Mouse (Mus musculus) limb, embryonic 13.5 days (tissue): ENCODE results near the gene Mrnip. TPM values are rescaled to one million over a fixed set of nuclear protein-coding genes. Genes with fewer than 3 reads are reported as not detected.
A peak's percentile ranks its signal among the peaks of the same experiment; 100 is the strongest.

Experiments
- ATAC-seq: fragments of 200-750 bp; cut with Nextera tagmentation; 2 replicates; pipeline ENCODE4 v1.8.0; 2017; ENCODE audit warnings: low read depth, moderate number of reproducible peaks, moderate TSS enrichment; ENCODE audit not compliant: low FRiP score
- H3K27ac ChIP-seq: fragments of 300-500 bp; sonication (generic); 2 replicates; pipeline ENCODE4 v1.5.1; 2015; ENCODE audit warnings: inconsistent platforms, mild to moderate bottlenecking, moderate library complexity
- H3K27me3 ChIP-seq: fragments of 300-500 bp; sonication (generic); 2 replicates; pipeline ENCODE4 v1.6.1; 2015; ENCODE audit warnings: mild to moderate bottlenecking, inconsistent platforms
- H3K36me3 ChIP-seq: fragments of 300-500 bp; sonication (generic); 2 replicates; pipeline ENCODE4 v1.6.1; 2015; ENCODE audit warnings: inconsistent platforms, mild to moderate bottlenecking, moderate library complexity
- H3K4me1 ChIP-seq: fragments of 300-500 bp; sonication (generic); 2 replicates; pipeline ENCODE4 v1.6.1; 2015; ENCODE audit warnings: inconsistent platforms
- H3K4me2 ChIP-seq: fragments of 300-500 bp; sonication (generic); replicated peaks from 2 replicates; pipeline ENCODE4 v1.6.1; 2015; ENCODE audit warnings: inconsistent platforms, mild to moderate bottlenecking, moderate library complexity
- H3K4me3 ChIP-seq: fragments of 300-500 bp; sonication (generic); 2 replicates; pipeline ENCODE4 v1.5.1; 2015; ENCODE audit warnings: moderate library complexity, mild to moderate bottlenecking, inconsistent platforms
- H3K9ac ChIP-seq: fragments of 300-500 bp; sonication (generic); 2 replicates; pipeline ENCODE4 v1.6.1; 2015; ENCODE audit warnings: mild to moderate bottlenecking, inconsistent platforms
- H3K9me3 ChIP-seq: fragments of 300-500 bp; sonication (generic); 2 replicates; pipeline ENCODE4 v1.6.1; 2016; ENCODE audit warnings: inconsistent platforms
- WGBS: fragments of 180-500 bp; shearing (Covaris S2); methylation state at CpG from one replicate; pipeline ENCODE4 v1.1.7; 2015; 5-methylcytosine and 5-hydroxymethylcytosine counted together
- polyA plus RNA-seq: library from polyadenylated mRNA; unstranded; fragments of >200 nt; fragmentation: Nextera tagmentation; extraction: Ambion mirVana; gene quantifications from 2 replicates; pipeline ENCODE4 v1.2.1, GENCODE M21; 2015

Mrnip gene
- polyA plus RNA-seq, 1 experiment from 2014 or later = 18.0 TPM

DNA sequence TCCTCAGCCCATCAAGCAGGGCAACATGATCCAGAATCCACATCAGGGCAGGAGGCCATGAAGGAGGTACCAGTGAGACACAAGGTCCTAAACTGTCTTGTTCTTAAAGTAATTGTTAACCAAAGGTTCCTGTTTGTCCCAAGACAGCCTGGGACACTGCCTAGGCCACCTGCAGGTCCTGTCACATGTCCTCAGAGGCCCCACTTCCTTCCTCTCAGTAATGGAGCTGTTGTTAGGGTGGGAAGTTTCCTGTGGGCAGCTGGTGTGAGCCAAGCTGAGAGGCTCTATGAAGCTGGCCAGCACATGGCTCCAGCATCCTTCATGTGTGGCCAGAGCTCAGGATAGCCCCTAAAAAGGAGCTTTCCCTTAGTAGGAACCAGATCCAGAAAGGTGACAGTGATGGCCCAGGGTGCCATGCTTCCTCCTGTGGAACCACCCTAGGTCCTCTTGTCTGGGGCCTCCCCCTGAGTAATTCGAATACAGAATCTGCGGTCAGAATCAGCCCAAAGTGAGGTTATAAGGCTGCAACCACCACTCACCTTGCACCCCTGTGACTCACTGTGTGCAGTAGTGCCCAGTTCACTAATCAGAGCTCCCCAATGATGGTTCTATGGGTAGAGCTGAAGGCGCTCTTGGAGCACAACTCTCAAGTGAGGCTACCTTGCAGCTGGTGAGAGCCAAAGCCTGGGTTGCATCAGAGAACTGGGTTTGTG is 11.8 kb upstream of the Mrnip start:
- Histone ChIP-seq H3K9ac (no peak overlapping the region), H3K4me1 (no peaks in the 10 kb centered on the region), H3K4me2 (no peak overlapping the region), H3K9me3 (no peaks in the 10 kb centered on the region), H3K27ac (no peak overlapping the region), H3K27me3 (no peaks in the 10 kb centered on the region), H3K36me3 (peaks cover 88% of the 10 kb centered on the region), H3K4me3 (no peak overlapping the region)
- 96% methylated on average over 3 of the region's 3 CpGs for WGBS
- ATAC-seq = no peak

DNA sequence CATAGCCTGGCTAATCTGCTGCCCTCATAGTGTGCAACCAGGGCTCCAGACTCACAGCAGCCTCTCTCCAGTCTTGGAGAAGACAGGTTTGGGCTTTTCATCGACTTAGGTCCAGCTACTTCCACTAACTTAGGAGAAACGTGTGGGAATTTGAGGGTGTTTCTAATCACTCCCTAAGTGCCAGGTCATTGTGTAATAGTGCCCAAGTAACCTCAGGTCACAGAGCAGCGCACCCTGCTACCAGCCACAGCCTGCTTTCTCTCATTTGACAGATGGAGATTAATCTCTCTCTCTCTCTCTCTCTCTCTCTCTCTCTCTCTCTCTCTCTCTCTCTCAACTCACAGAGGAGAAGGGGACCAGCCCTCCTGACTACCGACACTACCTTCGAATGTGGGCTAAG is 5.9 kb upstream of the Mrnip start:
- Histone ChIP-seq H3K27me3 (no peaks in the 10 kb centered on the region), H3K4me1 (no peaks in the 10 kb centered on the region), H3K9ac (no peak overlapping the region), H3K4me3 (no peak overlapping the region), H3K27ac (no peak overlapping the region), H3K9me3 (no peaks in the 10 kb centered on the region), H3K4me2 (no peak overlapping the region), H3K36me3 (peaks cover 73% of the 10 kb centered on the region)
- no peak for ATAC-seq
- 80% methylated on average over 5 of the region's 5 CpGs for WGBS

DNA sequence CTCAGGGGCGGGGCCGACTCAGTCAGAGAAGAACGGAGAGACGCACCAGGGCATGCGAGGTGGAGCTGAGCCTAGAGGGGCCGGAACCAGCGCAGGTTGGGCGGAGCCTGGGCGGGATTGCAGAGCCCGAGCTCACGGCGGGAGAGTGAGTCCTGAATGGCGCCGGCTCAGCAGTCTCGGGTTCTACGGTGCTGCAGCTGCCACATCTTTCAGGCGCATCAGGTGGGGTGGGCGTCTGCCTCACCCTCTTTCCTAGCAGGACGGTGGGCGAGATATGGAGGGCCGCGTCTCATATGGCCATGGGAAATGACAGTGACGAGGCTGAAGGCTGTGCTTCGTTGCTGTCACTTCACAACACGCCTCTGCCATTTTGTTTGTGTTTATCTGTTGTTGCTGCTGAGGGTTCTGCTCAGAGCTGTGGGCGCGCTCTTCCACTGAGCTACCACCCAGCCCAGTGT is 515 bp downstream of the Mrnip start:
- Histone ChIP-seq H3K27me3 (no peaks in the 10 kb centered on the region), H3K4me2 (peak overlapping the region; percentile 89), H3K4me1 (peaks cover 8% of the 10 kb centered on the region), H3K9ac (peak overlapping the region; percentile 83), H3K9me3 (no peaks in the 10 kb centered on the region), H3K4me3 (peak overlapping the region; percentile 76), H3K36me3 (peaks cover 49% of the 10 kb centered on the region), H3K27ac (no peak overlapping the region)
- under 1% methylated on average over 27 of the region's 27 CpGs for WGBS
- peak; percentile 100 for ATAC-seq

DNA sequence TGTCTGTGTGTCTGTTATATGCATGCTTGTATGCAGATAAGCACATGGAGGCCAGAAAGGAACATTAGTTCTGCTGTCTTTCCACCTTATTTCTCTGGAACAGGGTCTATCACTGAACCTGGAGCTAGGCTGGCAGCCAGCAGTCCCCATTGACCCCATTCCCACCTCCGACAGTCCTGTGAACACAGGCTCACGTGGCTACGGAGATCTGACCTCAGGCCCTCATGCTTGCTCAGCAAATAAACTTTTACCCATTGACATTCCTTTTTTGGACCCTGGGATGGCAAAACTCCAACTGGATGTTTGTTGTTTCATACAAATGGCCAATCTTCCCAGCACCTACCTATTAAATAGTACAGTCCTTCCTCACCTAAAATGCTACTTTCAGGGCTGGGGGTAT is 2.1 kb downstream of the Mrnip start:
- no peak overlapping the region for H3K9ac ChIP-seq
- peaks cover 38% of the 10 kb centered on the region for H3K36me3 ChIP-seq
- no peak overlapping the region for H3K4me2 ChIP-seq
- no peaks in the 10 kb centered on the region for H3K9me3 ChIP-seq
- no peaks in the 10 kb centered on the region for H3K27me3 ChIP-seq
- 87% methylated on average over 3 of the region's 3 CpGs for WGBS
- no peak overlapping the region for H3K27ac ChIP-seq
- peaks cover 8% of the 10 kb centered on the region for H3K4me1 ChIP-seq
- H3K4me3 ChIP-seq = no peak overlapping the region
- ATAC-seq = no peak

GRCm38 (mm10) chr11:50177111-50177510 is 2.9 kb downstream of the Mrnip start:
- H3K4me1 ChIP-seq = peaks cover 8% of the 10 kb centered on the region
- no peak overlapping the region for H3K9ac ChIP-seq
- no peak overlapping the region for H3K4me2 ChIP-seq
- H3K4me3 ChIP-seq = no peak overlapping the region
- H3K9me3 ChIP-seq = no peaks in the 10 kb centered on the region
- peaks cover 32% of the 10 kb centered on the region for H3K36me3 ChIP-seq
- WGBS = 82% methylated on average over 6 of the region's 6 CpGs
- H3K27me3 ChIP-seq = no peaks in the 10 kb centered on the region
- no peak for ATAC-seq
- no peak overlapping the region for H3K27ac ChIP-seq

- ATAC-seq = no peak
- WGBS = 79% methylated on average over 5 of the region's 5 CpGs
These were observed 4.6 kb downstream of the Mrnip start for GRCm38 (mm10) chr11:50178532-50179488.

DNA sequence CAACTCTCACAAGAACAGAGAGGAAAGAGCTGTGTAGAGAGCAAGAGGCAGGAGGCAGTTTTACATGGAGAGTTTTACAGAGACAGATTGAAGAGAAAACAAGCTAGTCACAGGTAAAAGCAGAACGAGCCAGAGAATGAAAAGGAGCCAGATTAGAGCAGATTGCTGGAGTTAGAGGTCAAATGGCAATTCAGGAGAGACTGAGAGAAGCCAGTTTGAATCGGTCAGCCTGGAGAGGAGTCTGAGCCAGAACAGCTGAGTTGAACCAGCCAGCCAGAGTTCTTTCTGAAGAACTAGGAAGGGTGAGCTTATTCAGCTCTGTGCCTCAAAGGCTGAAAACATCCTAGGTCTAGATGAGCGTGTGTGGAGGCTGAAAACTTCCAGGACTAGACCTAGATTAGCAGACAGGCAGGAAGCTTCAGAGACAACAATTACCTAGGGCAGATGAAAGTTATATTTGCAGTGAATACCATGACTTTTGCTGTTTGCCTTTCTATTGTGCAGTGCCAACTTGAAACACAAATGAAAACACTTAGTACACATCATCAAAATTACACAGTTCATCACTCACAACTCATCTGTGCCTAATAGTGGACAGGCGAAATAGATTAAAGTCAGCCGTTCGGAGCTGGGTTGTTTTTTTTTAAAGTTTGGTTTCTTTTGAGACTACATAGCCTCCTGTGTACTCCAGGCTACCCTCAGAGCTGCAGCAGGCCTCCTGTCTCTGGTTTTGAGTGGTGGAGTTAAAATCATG is 6.4 kb downstream of the Mrnip start:
- Histone ChIP-seq H3K4me3 (no peak overlapping the region), H3K27ac (no peak overlapping the region), H3K4me1 (no peaks in the 10 kb centered on the region; the same call in 1 of the 2 replicates), H3K4me2 (no peak overlapping the region), H3K27me3 (no peaks in the 10 kb centered on the region), H3K36me3 (peaks cover 36% of the 10 kb centered on the region), H3K9me3 (no peaks in the 10 kb centered on the region), H3K9ac (no peak overlapping the region)
- WGBS = 71% methylated on average over 6 of the region's 6 CpGs
- ATAC-seq = no peak

More at GRCm38 (mm10) chr11:50178532-50179488, 4.6 kb downstream of the Mrnip start:
- H3K4me1 ChIP-seq = peaks cover 8% of the 10 kb centered on the region
- peaks cover 36% of the 10 kb centered on the region for H3K36me3 ChIP-seq
- H3K27me3 ChIP-seq = no peaks in the 10 kb centered on the region
- H3K9me3 ChIP-seq = no peaks in the 10 kb centered on the region
- no peak overlapping the region for H3K4me3 ChIP-seq
- no peak overlapping the region for H3K27ac ChIP-seq
- H3K4me2 ChIP-seq = no peak overlapping the region
- no peak overlapping the region for H3K9ac ChIP-seq

- no peak overlapping the region for H3K27ac ChIP-seq
- no peaks in the 10 kb centered on the region for H3K4me1 ChIP-seq
- WGBS = 81% methylated on average over 4 of the region's 4 CpGs
- ATAC-seq = no peak
- no peaks in the 10 kb centered on the region for H3K9me3 ChIP-seq
- peaks cover 28% of the 10 kb centered on the region for H3K36me3 ChIP-seq
- no peak overlapping the region for H3K4me3 ChIP-seq
- no peak overlapping the region for H3K4me2 ChIP-seq
- H3K9ac ChIP-seq = no peak overlapping the region
- H3K27me3 ChIP-seq = no peaks in the 10 kb centered on the region
These were observed 8.5 kb downstream of the Mrnip start for GRCm38 (mm10) chr11:50182702-50183101.

DNA sequence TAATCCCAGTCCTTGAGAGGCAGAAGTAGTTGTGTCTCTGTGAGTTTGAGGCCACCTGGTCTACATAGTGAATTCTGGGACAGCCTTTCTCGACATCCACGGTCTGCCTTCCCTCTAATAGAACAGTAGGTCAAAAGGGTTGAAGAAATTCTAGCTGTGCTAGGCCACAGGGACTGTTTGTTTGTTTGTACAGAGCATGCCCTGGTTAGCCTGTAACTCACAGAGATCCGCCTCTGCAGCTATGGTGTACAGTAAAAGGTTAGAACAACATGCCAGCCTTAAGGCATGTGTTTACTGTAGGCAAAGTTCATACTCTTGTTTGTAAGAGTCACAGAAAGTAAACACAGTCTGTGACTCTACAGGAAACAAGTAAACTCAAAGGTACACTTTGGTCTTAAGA is 10.5 kb downstream of the Mrnip start:
- Histone ChIP-seq H3K4me2 (no peak overlapping the region), H3K9ac (no peak overlapping the region), H3K4me1 (no peaks in the 10 kb centered on the region), H3K4me3 (no peak overlapping the region), H3K9me3 (no peaks in the 10 kb centered on the region), H3K27me3 (no peaks in the 10 kb centered on the region), H3K27ac (no peak overlapping the region), H3K36me3 (peaks cover 14% of the 10 kb centered on the region)
- WGBS = 88% methylated on average over 3 of the region's 3 CpGs
- no peak for ATAC-seq

- no peak overlapping the region for H3K9ac ChIP-seq
- no peak for ATAC-seq
- no peak overlapping the region for H3K4me2 ChIP-seq
- 79% methylated on average over 7 of the region's 7 CpGs for WGBS
- H3K4me1 ChIP-seq = no peaks in the 10 kb centered on the region
- peaks cover 6% of the 10 kb centered on the region for H3K36me3 ChIP-seq
- H3K27me3 ChIP-seq = no peaks in the 10 kb centered on the region
- H3K4me3 ChIP-seq = no peak overlapping the region
- H3K27ac ChIP-seq = no peak overlapping the region
- no peaks in the 10 kb centered on the region for H3K9me3 ChIP-seq
These were observed 14.4 kb downstream of the Mrnip start for GRCm38 (mm10) chr11:50188682-50189081.

GRCm38 (mm10) chr11:50190362-50190761 is 16.1 kb downstream of the Mrnip start:
- Histone ChIP-seq H3K4me1 (no peaks in the 10 kb centered on the region), H3K4me3 (no peak overlapping the region), H3K27ac (no peak overlapping the region), H3K36me3 (peaks cover 11% of the 10 kb centered on the region), H3K4me2 (no peak overlapping the region), H3K27me3 (no peaks in the 10 kb centered on the region), H3K9ac (no peak overlapping the region), H3K9me3 (no peaks in the 10 kb centered on the region)
- ATAC-seq = no peak
- WGBS = 82% methylated on average over 4 of the region's 4 CpGs

- Histone ChIP-seq H3K9ac (no peak overlapping the region), H3K9me3 (no peaks in the 10 kb centered on the region), H3K27me3 (no peaks in the 10 kb centered on the region), H3K4me1 (no peaks in the 10 kb centered on the region), H3K4me3 (no peak overlapping the region), H3K4me2 (no peak overlapping the region), H3K27ac (no peak overlapping the region), H3K36me3 (peaks cover 25% of the 10 kb centered on the region)
- ATAC-seq = no peak
- WGBS = 85% methylated on average over 3 of the region's 3 CpGs
These were observed 18.0 kb downstream of the Mrnip start for GRCm38 (mm10) chr11:50192278-50192677.
